ENCODE assay signal across 9 mouse cellular contexts in genomic region chr6:128597121-128597522, GRCm38 (mm10). TPM values are rescaled to one million over a fixed set of nuclear protein-coding genes. Genes with fewer than 3 reads are reported as not detected.
DNase-seq lines count a peak whose midpoint lies in the region; ATAC-seq and TF ChIP-seq lines count a peak whose summit lies in the region.
"Had no signal": no experiment of that assay in that cellular context is flagged by ENCODE, and none has a peak within 500 bp of the region (broad histone marks: within the 10 kb centered on the region; RNA-seq: fewer than 3 reads in every experiment).

No protein-coding gene starts in this region.

- H3K27ac ChIP-seq in gastrocnemius, adult 2 months, result peak overlapping the region; percentile 69
- peak overlapping the region; percentile 69 for H3K27ac ChIP-seq in lung, postnatal 0 days (ENCODE audit: low read length)

- peak overlapping the region; percentile 13; the same call in 1 of the 2 replicates for H3K9ac ChIP-seq in lung, postnatal 0 days (replicated peaks; ENCODE audit: low read depth)

- H3K27me3 ChIP-seq in lung, postnatal 0 days (replicated peaks; ENCODE audit: insufficient read depth, low read length), result no peaks in the 10 kb centered on the region

- TF ChIP-seq EP300 in lung, postnatal 0 days (IDR thresholded peaks at IDR 0.05), result peak; percentile 87

- ATAC-seq in lung, postnatal 0 days, result peak; percentile 99

- no peaks in the 10 kb centered on the region for H3K4me1 ChIP-seq in lung, postnatal 0 days (ENCODE audit: insufficient read depth, low read depth, low read length)

- WGBS in lung, postnatal 0 days, result 6% methylated on average over 9 of the region's 9 CpGs

- H3K4me2 ChIP-seq in lung, postnatal 0 days (replicated peaks; ENCODE audit: low read depth, low read length), result peak overlapping the region; percentile 46

- no peaks in the 10 kb centered on the region for H3K9me3 ChIP-seq in lung, postnatal 0 days (ENCODE audit: low read length)

- H3K36me3 ChIP-seq in lung, postnatal 0 days (ENCODE audit: insufficient read depth, low read length), result no peaks in the 10 kb centered on the region

- peak overlapping the region; percentile 61 for H3K4me3 ChIP-seq in gastrocnemius, adult 2 months
- H3K4me3 ChIP-seq in lung, postnatal 0 days (ENCODE audit: low read depth, low read length), result peak overlapping the region; percentile 21; the same call in 1 of the 2 replicates

- peak; percentile 25 for DNase-seq in MN1 (ENCODE audit: low spot score)
- peak; percentile 50 to 61 for DNase-seq in cerebellum, postnatal 25 days
- DNase-seq in gastrocnemius, adult 2 months, result peak; percentile 55
- DNase-seq in hindlimb bud, embryonic 11.5 days (ENCODE audit: extremely low spot score, low read depth, low spot score), result peak; percentile 12
- DNase-seq in left cerebral cortex, adult 11 months (ENCODE audit: low spot score), result peak; percentile 22
- DNase-seq in lung, postnatal 0 days (ENCODE audit: low spot score), result peak; percentile 96
- peak; percentile 25 for DNase-seq in retina, embryonic 14.5 days (ENCODE audit: low spot score)
- DNase-seq in thymus, postnatal 25 days, result no peak

- intact Hi-C loops in gastrocnemius, adult 2 months (cut with DNase I), result no loop called here

- TF ChIP-seq CTCF in gastrocnemius, adult 2 months (IDR thresholded peaks at IDR 0.05), result no peak
- no peak for TF ChIP-seq CTCF in lung, postnatal 0 days (IDR thresholded peaks at IDR 0.05)

RNA-seq across cellular contexts. Expression of gene A2ml1, which starts 15.7 kb away (rescaled TPM):
- not detected for total RNA-seq in gastrocnemius, adult 2 months (2021)
- 10.1 and 10.8 TPM in 2 replicates for polyA plus RNA-seq in lung, postnatal 0 days (2015; fragmentation: Nextera tagmentation; extraction: Ambion mirVana)
- polyA plus RNA-seq: C2C12 had no signal

RNA-seq across cellular contexts. Expression of gene Klrb1a, which starts 26.2 kb away (rescaled TPM):
- not detected for total RNA-seq in gastrocnemius, adult 2 months (2021)
- polyA plus RNA-seq in lung, postnatal 0 days (2015; fragmentation: Nextera tagmentation; extraction: Ambion mirVana), result not detected in 2 replicates
- polyA plus RNA-seq: C2C12 had no signal
